Mouse (Mus musculus): ENCODE measurements around the gene Opn3.

DNA sequence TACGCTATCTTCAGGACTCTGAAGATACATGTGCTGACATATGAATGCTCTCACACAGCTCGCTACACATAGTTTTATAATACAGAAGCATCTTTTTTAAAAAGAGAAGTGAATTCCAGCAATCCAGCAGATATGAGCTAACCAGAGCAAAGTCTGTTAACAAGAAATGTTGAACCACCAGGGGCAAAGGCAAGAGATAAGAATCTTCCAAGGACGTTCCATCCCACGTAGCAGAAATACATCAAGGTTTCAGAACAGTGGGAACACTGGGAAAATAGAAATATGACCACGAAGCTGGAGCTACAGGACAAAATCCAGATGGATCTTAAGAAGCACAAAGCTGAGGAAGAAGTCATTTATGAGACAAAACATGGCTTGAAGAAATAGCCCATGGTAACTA is 62.2 kb downstream of the Opn3 start:
- TF ChIP-seq CTCF (IDR thresholded peaks at IDR 0.05; ENCODE audit: insufficient read depth, low read length) (no peak), POLR2A (IDR thresholded peaks at IDR 0.05; ENCODE audit: borderline replicate concordance, extremely low read depth, low read depth, low read length) (no peak)

Data from lung, adult 2 months (tissue).